Mouse (Mus musculus): ENCODE data around the gene Mdm2.
"Not testable (repeated sequence)": the region's sequence is repeated elsewhere in the genome, so short reads cannot be mapped to it uniquely, and the experiment has no call there.

The Mdm2 gene

DNA sequence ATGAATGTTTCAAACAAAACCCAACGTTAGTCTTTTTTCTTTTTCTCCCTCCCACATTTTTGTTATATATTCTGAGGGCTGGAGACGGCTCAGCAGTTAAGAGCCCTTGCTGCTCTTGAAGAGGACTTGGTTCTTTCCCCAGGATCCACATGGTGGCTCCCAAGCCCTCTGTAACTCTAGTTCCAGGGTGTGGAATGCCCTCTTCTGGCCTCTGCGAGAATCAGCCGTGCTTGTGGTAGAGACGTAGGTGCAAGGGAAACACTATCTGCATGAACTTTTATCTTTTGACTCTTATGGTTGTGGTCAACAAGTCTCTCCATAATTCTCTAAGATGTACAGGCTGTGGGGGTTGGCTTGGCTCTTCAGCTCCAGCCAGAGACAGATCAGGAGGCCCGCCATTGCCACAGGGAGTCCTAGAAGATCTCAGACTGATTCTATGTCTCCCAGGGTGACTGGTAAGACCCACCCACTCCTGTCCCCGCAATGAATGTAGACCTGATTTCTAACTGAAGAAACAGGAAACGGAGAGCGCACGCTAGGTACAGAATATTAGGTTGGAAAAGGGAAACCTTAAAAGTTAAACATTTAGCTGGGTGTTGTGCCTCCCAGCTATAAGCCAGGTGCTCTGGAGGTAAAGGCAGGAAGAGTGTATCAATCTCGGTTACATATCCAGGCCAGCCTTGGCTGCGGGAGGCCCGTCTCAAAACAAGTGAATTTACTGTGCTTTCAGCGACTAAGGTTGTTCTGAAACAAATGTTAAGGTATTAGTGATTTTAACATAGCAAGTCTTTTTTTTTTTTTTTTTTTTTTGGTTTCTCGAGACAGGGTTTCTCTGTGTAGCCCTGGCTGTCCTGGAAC lies 20.9 kb upstream of the Mdm2 start:
- no peak for DNase-seq

DNA sequence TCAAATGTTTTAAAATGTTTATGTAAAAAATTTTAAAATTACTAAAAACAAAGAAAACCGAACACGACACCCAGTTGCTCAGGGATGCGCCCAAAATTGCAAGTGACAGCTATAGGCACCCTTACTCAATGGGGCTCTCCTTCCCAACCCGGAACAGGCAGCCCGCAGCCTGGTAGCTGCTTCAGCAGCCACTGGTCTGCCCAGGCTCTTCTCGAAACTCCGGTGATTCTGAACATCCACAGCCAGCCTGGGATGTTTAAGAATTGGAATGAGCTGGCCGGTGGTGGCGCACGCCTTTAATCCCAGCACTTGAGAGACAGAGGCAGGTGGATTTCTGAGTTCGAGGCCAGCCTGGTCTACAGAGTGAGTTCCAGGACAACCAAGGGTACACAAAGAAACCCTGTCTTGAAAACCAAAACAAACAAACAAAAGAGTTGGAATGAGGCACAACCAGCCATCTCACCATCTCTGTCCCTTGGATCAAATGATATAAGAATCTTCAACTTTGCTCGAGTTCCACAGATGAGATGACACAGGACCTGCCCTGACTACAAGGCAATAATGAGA lies 20.2 kb upstream of the Mdm2 start:
- DNase-seq = no peak

- no peak for DNase-seq
Observed at GRCm38 (mm10) chr10:117730140-117730539, 19.6 kb upstream of the Mdm2 start.

- no peak for DNase-seq
Observed at GRCm38 (mm10) chr10:117729139-117729814, 18.7 kb upstream of the Mdm2 start.

GRCm38 (mm10) chr10:117728574-117728973 lies 18.0 kb upstream of the Mdm2 start:
- DNase-seq = no peak

GRCm38 (mm10) chr10:117727518-117728110 lies 17.1 kb upstream of the Mdm2 start:
- no peak for DNase-seq

DNA sequence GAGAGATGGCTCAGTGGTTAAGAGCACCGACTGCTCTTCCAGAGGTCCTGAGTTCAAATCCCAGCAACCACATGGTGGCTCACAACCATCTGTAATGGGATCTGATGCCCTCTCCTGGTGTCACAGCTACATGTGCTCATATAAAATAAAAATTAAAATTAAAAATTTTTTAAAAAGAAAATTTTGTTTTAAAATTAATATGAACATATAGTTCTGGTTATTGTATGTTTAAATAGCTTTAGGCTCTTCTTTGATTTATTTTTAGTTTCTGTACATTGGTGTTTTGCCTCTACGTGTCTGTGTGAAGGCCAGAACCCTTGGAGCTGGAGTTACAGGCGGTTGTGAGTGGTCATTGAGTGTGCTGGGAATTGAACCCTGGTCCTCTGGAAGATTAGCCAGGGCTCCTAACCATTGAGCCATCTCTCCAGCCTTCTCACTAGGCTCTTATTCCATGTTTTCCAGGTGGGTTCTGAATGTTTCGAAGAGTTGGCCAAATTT lies 16.4 kb upstream of the Mdm2 start:
- DNase-seq = no peak

GRCm38 (mm10) chr10:117726350-117726749 lies 15.8 kb upstream of the Mdm2 start:
- no peak for DNase-seq

GRCm38 (mm10) chr10:117725671-117726070 lies 15.1 kb upstream of the Mdm2 start:
- no peak for DNase-seq

DNA sequence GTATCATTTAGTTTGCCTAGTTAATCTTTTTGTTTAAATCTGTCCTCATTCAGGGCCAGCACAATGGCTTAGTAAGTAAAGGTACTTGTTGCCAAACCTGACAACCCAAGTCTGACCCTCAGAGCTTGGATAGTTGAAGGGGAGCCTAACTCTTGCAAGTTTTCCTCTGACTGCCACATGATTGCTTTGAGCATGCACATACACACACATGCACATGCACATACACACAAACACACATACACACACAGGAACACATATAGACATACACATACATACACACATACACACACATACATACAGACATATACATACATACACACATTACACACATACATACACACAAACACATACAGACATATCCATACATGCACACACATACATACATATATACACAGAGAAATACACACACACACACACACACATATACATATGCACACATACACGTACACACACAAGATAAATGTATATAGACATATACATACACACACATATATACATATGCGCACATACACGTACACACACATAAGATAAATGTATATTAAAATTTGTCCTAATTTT lies 14.3 kb upstream of the Mdm2 start:
- no peak for DNase-seq

DNA sequence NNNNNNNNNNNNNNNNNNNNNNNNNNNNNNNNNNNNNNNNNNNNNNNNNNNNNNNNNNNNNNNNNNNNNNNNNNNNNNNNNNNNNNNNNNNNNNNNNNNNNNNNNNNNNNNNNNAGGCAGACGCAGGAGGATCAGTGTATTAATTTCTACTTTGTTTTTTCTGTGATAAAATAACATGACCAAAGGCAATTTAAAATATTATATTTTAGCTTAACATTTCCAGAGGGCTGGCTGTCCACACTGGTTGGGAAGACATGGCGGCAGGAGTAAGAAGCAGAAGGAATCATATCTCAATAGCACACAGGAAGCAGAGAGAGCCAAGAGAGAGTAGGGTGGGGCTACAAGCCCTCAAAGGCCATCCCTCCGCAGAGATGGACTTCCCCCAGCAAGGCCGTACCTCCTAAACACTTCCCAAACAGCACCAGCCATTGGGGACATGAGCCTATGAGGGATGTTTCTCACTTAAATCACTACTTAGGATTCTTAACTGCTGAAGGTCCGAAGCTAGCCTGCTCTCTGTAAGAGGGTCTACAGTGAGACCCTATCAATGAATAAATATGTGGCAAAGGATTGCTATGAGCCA lies 13.7 kb upstream of the Mdm2 start:
- no peak for DNase-seq

- DNase-seq = no peak
Observed at GRCm38 (mm10) chr10:117718161-117719119, 7.9 kb upstream of the Mdm2 start.

GRCm38 (mm10) chr10:117717583-117717982 lies 7.0 kb upstream of the Mdm2 start:
- DNase-seq = no peak

GRCm38 (mm10) chr10:117716686-117717085 lies 6.1 kb upstream of the Mdm2 start:
- no peak for DNase-seq

GRCm38 (mm10) chr10:117715654-117716053 lies 5.1 kb upstream of the Mdm2 start:
- not testable (repeated sequence) for DNase-seq

- no peak for DNase-seq
Observed at GRCm38 (mm10) chr10:117714928-117715500, 4.5 kb upstream of the Mdm2 start.

GRCm38 (mm10) chr10:117714048-117714545 lies 3.5 kb upstream of the Mdm2 start:
- DNase-seq = no peak

DNA sequence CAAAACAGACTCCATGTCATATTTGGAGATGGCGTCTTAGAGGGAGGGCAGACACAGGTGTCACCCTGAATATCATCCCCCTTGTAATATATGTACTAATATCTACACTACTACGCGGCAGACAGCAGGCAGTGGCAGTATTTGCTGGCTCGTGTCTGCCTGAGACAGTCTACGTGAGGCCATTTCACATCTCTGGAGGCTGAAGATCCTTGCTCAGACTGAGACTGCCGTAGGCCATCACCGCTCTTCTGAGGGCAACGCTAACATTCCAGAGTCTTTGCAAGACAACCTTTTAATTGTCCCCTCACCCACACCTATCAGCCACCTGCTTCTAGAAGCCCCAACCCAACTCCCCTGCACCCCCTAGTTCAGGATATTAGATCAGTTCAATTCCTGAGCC lies 2.9 kb upstream of the Mdm2 start:
- no peak for DNase-seq

DNA sequence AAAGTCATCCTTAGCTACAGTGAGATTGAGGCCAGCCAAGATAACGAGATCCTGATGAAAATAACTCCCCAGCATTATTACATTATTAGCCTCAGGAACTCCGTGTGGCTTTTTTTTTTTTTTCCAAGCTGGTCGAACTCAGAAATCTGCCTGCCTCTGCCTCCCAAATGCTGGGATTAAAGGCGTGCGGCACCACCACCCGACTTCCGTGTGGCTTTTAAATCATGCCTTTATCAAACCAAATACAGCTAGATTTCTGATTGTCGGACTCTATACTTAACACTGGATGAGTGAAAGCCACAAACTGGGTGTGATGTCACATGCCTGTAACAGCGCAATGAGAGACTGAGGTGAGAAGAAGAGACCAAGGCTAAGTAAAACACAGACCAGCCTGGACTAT lies 2.3 kb upstream of the Mdm2 start:
- DNase-seq = no peak

- no peak for DNase-seq
Observed at GRCm38 (mm10) chr10:117712191-117712754, 1.7 kb upstream of the Mdm2 start.

DNA sequence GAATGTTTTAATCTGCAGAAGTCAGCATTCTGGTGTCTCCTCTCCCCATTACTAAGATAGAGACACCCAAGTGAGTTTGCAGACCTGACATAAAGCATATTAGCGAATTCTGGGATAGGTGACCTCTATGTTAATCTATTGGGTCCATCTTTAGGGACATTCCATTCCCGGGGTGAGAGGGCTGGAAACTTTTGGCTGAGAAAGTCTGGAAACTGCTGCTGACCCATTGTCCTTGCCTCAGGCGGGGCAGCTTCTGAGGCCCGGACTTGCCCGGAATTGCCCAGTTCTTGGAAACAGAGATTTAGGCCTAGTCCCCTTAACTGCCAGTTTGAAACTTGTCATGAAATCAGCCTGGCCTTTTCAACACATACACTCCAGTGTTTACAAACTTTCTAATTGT lies 850 bp upstream of the Mdm2 start:
- DNase-seq = peak; percentile 17
